Mouse (Mus musculus) adrenal gland, postnatal 14 days (tissue): ENCODE measurements at regions not wholly inside any gene's neighbourhood (a gene's known extent, or its start where the extent isn't known, plus 50 kb on each side); places are given as distances from the start of the nearest gene placed in this dataset.
"Not testable (repeated sequence)": the region's sequence is repeated elsewhere in the genome, so short reads cannot be mapped to it uniquely, and the experiment has no call there.

Source experiments
- DNase-seq: peaks from one replicate; pipeline ENCODE4 v3.0.0; 2021; ENCODE audit warnings: mixed read lengths

DNA sequence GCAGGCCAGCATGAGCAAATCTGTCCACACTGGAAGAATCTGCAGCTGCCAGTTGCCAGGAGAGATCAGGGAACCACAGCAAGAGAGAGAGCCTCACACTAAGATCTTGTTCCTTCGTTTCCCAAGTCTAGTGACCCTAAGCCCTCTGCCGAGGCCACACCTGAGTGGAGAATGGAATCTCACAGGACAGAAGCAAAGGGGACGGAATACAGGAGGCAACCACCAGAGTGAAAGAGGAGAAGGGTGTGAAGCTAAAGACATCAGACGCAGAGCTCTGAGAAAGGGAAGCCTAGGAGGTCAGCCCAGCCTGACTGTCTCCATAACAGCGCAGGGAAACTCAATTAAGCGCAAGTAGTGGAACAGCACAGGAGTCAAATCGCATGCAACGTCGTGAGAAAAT, 75.0 kb downstream of the Suds3 start:
- DNase-seq, result no peak

GRCm38 (mm10) chr5:117037261-117037660, 78.7 kb downstream of the Suds3 start:
- DNase-seq, result peak; percentile 43

DNA sequence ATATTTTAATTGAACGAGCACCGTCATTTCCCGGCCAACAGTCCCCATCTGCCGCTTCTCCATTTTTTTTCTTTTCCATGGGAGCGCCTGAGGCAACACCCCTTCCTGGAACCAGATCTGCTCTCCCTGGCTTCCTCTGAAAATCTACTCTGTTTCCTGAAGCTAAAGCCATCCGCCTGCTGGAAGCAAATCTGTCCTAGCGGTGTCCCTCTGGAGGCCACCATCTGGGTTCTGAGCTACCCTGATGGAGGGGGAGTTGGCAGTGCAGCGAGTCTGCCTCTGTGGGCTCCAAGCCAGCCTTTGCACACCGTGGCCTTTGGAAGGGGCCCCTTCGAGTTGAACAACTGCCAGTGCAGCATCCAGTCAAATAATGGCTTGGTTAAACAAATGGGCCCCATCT, 83.8 kb downstream of the Suds3 start:
- no peak for DNase-seq

GRCm38 (mm10) chr5:117025689-117026383, 90.1 kb downstream of the Suds3 start:
- DNase-seq, result no peak

DNA sequence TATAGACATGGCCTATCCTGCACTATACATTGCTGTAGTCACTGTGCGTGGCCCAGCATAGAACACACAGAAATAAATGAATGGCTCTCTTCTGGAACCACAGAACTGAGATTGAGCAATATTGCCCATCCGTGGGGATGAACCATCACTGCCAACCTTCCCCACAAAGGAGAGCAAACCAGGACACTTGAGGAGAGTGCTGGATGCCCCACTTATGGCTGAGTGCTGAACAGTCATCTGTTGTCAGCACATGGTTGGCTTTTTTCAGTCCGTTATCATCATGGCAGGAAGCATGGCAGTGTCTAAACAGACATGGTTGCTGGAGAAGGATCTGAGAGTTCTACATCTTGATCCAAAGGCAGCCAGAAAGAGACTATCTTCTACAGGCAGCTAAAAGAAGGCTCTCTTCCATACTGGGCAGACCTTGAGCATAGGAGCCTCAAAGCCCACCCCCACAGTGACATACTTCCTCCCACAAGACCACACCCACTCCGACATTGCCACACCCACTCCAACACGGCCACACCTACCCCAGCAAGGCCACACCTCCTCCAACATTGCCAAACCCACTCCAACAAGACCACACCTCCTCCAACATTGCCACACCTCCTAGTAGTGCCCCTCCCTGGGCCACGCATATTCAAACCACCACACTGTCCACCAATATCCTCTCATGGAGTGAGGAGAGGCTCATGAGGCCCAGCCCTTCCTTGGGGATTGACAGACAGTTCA, 97.3 kb downstream of the Suds3 start:
- DNase-seq, result no peak

DNA sequence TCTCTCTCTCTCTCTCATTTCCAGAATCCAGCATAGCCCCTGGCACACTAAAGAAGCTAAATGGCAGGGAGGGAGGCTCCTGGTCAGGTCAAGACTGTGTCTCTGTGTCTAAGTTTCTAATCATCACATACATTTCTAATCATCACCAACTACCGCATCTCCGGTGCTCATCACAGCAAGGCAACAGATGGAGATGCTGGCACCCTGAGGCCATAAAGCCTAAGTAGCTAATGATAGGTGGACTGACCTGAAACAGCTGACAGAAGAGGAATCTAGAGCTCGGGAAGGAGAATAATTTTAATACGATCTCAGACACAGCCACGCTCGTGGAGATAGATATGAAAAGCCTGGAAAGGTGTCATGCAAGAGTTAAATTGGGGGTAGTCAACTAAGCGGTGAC, 104.8 kb downstream of the Suds3 start:
- DNase-seq, result no peak

GRCm38 (mm10) chr5:117000770-117001201, 115.1 kb downstream of the Suds3 start:
- peak; percentile 14 for DNase-seq

GRCm38 (mm10) chr5:116994508-116994907, 121.4 kb downstream of the Suds3 start:
- DNase-seq, result no peak

DNA sequence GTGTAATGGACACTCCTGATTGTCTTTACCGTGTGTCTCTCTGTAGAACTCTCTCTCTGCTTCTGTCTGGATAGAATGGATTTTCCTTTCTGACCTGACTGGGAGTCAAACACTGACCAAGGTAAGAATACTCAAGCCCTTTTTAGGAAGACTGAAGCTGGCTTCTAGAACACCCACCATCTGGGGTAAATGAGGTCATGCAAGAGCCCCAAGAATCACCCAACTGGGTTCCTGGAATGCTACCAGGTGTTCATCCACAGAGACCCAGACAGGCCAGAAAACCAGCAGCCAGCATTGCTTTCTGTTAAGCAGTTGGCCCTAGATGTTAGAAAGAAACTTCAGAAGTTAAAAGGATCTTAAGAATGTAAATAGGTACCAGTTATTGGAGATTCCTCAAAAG, 122.2 kb downstream of the Suds3 start:
- no peak for DNase-seq

GRCm38 (mm10) chr5:116991461-116991860, 124.5 kb downstream of the Suds3 start:
- DNase-seq, result no peak

GRCm38 (mm10) chr5:116971474-116971873, 144.4 kb downstream of the Suds3 start:
- DNase-seq, result not testable (repeated sequence)

DNA sequence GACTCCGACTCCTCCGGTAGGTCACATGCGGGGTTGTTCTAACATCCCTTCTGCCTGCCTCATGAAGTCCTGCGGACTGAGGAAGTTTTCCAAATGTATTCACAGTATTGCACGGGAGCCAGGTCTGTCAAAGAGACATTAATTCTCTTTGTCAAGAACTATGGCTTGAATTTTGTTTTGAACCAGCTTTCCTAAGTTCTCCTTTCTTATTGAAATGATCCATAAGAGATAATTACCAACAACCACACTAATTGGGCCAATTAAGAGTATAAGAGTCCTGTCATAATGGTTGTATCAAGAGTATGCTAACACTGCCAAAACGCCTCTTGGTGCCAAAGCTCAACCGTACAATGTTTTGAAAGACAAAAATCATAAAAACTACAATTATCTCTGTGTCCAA, 151.7 kb downstream of the Suds3 start:
- no peak for DNase-seq

GRCm38 (mm10) chr5:116963106-116963505, 152.8 kb downstream of the Suds3 start:
- no peak for DNase-seq

GRCm38 (mm10) chr5:116960041-116960440, 155.9 kb downstream of the Suds3 start:
- DNase-seq, result peak; percentile 11

DNA sequence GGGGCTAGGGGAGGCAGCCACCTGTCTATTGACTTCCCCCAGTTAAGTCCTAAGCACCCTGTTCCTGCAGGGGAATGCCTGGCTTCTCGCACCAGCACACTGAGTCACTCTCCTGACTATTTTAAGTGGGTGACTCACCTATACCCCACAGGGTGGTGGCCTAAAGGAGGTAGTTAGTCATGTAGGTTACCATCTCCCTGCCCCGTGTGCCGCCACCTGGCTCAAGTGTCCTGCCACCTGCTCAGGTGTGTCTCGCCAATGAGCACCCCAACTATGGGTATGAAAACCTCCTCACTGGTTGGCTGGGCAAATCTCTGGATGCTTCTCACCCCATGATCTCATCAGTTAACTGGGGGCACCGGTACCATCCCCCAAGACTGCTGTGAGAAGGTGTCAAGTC, 157.8 kb downstream of the Suds3 start:
- no peak for DNase-seq

DNA sequence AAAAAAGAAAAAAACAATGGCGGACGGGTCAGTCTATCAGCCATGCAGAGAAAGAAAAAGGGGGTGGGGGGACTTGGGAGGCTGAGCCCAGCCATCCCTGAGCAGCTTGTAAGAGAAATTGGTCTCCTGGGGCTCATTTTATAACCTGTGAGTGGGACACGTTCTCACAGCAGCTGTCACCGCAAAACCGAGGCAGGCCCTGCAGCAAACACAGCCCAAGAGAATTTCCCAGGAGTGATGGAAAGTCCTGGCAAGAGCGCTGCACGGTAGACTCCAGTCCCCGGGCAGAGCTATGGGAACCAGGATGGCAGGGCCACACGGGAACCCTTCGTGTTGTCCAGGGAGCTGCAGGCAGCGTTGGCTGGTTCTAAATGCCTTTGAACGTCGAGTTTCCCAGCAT, 159.3 kb downstream of the Suds3 start:
- no peak for DNase-seq

DNA sequence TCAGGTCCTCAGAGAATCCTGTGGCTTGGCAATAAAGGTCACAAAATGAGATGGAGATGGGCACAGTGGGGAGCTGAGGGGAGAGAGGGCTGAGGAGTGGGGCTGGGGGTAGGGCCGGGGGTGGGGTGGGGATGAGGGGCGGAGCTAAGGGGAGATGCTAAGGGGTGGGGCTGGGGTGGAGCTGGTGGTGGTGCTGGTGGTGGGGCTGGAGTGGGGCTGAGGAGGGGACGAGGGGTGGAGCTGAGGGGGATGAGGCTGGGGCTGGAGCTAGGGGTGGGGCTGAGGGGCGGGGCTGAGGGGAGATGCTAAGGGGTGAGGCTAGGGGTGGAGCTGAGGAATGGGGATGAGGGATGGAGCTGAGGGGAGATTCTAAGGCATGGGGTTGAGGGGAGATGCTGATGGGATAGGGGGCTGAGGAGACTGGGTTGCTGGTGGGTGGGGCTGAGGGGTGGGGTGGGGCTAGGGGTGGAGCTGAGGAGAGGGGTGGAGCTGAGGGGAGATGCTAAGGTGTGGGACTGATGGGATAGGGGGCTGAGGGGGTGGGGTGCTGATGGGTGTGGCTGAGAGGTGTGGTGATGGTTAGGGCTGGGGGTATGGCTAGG, 165.5 kb downstream of the Suds3 start:
- no peak for DNase-seq

GRCm38 (mm10) chr5:116934585-116934984, 181.3 kb downstream of the Suds3 start:
- DNase-seq, result no peak

DNA sequence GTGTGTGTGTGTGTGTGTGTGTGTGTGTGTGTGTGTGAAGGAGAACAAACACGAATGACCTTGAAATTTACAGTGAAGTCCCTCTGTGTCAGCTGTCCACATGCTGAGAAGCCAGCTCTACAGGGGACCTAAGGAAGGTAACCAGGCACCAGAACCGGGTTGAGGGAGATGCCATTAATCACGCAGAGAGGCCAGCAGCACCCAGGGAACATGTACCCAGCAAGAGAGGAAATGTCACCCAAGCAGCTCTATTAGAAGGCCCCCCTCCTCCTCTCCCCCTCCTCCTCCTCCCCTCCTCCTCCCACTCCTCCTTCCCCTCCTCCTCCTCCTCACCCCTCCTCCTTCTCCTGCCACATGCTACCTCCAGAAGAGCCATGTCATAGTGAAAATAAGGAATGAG, 181.8 kb downstream of the Suds3 start:
- DNase-seq, result no peak

GRCm38 (mm10) chr5:116933105-116933504, 182.8 kb downstream of the Suds3 start:
- DNase-seq, result no peak

GRCm38 (mm10) chr5:116923761-116924160, 192.2 kb downstream of the Suds3 start:
- DNase-seq, result no peak

GRCm38 (mm10) chr5:116922059-116922671, 193.7 kb downstream of the Suds3 start:
- DNase-seq, result no peak

- DNase-seq, result peak; percentile 22
Observed at GRCm38 (mm10) chr5:116914876-116915275, 201.0 kb downstream of the Suds3 start.
